Mouse (Mus musculus): ENCODE data around the gene Hacd2. TPM values are rescaled to one million over a fixed set of nuclear protein-coding genes. Genes with fewer than 3 reads are reported as not detected.

Hacd2 gene
- polyA plus RNA-seq, 1 experiment = 10.6 TPM

DNA sequence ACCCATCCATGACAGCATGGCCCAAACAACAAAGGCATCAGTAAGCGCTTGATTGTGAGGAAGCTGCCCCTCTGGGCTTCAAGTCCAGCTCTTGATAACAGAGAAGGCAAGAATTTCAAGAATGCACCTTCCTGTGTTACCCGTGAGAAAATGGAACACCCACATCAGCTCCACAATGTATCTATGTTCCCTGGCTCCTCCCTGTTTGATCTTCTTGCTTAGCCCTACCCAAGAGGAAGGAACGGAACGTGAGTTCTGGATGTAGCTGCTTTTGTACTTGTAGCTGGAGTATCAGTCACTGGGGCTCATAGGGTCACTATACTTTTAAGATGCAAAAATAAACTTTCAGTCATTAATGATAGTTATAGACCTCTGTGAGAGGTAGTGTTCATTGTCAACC lies 98.4 kb downstream of the Hacd2 start:
- TF ChIP-seq CTCF (IDR thresholded peaks at IDR 0.05; ENCODE audit: control insufficient read depth, insufficient read depth, low read length) (no peak), POLR2A (IDR thresholded peaks at IDR 0.05; ENCODE audit: borderline replicate concordance, control insufficient read depth, low read depth, low read length) (no peak)
- 76% methylated on average over 4 of the region's 4 CpGs for WGBS
- no peak overlapping the region for H3K4me3 ChIP-seq (replicated peaks; ENCODE audit: control insufficient read depth, low read depth, low read length)
- H3K4me1 ChIP-seq (ENCODE audit: control insufficient read depth, insufficient read depth, low read length) = no peaks in the 10 kb centered on the region
- H3K27ac ChIP-seq (ENCODE audit: control insufficient read depth, insufficient read depth, low read depth, low read length, poor library complexity) = no peak overlapping the region

DNA sequence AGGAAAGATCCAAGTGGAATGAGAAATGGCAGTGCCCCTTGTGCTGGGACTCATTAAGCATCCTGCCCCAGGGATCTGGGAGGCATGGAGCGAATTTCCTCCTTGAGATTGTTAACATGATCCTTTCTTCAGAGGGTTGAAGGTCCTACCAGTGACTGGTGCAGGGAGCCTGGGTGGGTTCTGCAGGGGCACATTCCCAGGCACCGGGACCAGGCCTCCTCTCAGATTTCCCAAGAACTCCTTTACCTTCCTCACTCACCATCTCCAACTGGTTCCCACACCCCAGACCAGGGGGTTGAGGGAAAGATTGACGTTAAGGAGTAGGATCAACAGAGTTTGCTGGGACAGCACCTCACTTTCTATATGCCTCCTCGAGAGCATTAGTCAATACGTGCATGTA lies 105.0 kb downstream of the Hacd2 start:
- no peak for TF ChIP-seq POLR2A (IDR thresholded peaks at IDR 0.05; ENCODE audit: borderline replicate concordance, control insufficient read depth, low read depth, low read length)
- TF ChIP-seq CTCF (IDR thresholded peaks at IDR 0.05; ENCODE audit: control insufficient read depth, insufficient read depth, low read length) = no peak

DNA sequence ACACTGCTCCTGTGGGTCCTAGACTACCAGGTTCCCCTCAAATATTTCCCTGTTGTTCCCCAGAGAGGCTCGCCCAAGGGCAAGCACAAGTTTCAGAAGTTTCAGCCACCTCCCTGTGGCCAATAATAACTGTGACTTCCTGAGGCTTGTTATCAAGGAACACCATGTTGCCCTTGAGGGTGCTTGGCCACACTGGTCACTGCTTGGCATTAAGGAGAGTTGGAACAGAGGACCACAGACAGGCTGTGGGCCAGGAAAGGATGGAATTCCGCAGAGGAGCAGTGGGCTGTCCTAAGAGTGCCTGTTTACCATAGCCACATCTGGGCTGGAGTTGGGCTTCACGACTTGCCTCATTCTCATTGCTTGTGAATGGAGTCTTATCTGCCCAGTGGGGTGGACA lies 107.9 kb downstream of the Hacd2 start:
- no peak overlapping the region for H3K4me3 ChIP-seq (replicated peaks; ENCODE audit: control insufficient read depth, low read depth, low read length)
- H3K27ac ChIP-seq (ENCODE audit: control insufficient read depth, insufficient read depth, low read depth, low read length, poor library complexity) = no peak overlapping the region
- H3K4me1 ChIP-seq (ENCODE audit: control insufficient read depth, insufficient read depth, low read length) = no peaks in the 10 kb centered on the region
- TF ChIP-seq CTCF (IDR thresholded peaks at IDR 0.05; ENCODE audit: control insufficient read depth, insufficient read depth, low read length) (no peak), POLR2A (IDR thresholded peaks at IDR 0.05; ENCODE audit: borderline replicate concordance, control insufficient read depth, low read depth, low read length) (no peak)
- 53% methylated on average over 3 of the region's 3 CpGs for WGBS

More for the DNA sequence above, 105.0 kb downstream of the Hacd2 start:
- H3K4me3 ChIP-seq (replicated peaks; ENCODE audit: control insufficient read depth, low read depth, low read length) = no peak overlapping the region
- no peak overlapping the region for H3K27ac ChIP-seq (ENCODE audit: control insufficient read depth, insufficient read depth, low read depth, low read length, poor library complexity)
- WGBS = 82% methylated on average over 5 of the region's 5 CpGs
- H3K4me1 ChIP-seq (ENCODE audit: control insufficient read depth, insufficient read depth, low read length) = no peaks in the 10 kb centered on the region

DNA sequence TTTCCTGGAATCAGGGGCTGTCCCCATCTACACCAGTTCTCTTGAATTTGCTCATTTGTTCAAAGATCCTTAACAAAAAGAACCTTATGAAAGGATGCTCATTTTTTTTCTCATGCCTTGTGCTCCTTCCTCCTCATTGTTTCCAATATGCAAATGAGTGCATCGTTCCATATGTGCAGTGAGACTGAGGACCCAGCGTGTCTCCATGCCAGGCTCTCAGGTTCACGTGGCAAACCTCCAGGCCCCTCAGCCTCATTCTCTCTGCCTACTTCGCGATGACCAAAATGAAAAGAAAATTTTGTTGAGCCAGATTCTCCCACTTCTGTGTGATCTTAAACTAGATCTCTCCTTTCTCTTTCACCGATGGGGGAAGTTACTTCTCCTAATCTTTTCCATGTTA lies 117.2 kb downstream of the Hacd2 start:
- H3K4me3 ChIP-seq (replicated peaks; ENCODE audit: control insufficient read depth, low read depth, low read length) = no peak overlapping the region
- no peak overlapping the region for H3K27ac ChIP-seq (ENCODE audit: control insufficient read depth, insufficient read depth, low read depth, low read length, poor library complexity)
- TF ChIP-seq CTCF (IDR thresholded peaks at IDR 0.05; ENCODE audit: control insufficient read depth, insufficient read depth, low read length) = no peak
- no peak for TF ChIP-seq POLR2A (IDR thresholded peaks at IDR 0.05; ENCODE audit: borderline replicate concordance, control insufficient read depth, low read depth, low read length)
- 80% methylated on average over 6 of the region's 6 CpGs for WGBS
- H3K4me1 ChIP-seq (ENCODE audit: control insufficient read depth, insufficient read depth, low read length) = no peaks in the 10 kb centered on the region

DNA sequence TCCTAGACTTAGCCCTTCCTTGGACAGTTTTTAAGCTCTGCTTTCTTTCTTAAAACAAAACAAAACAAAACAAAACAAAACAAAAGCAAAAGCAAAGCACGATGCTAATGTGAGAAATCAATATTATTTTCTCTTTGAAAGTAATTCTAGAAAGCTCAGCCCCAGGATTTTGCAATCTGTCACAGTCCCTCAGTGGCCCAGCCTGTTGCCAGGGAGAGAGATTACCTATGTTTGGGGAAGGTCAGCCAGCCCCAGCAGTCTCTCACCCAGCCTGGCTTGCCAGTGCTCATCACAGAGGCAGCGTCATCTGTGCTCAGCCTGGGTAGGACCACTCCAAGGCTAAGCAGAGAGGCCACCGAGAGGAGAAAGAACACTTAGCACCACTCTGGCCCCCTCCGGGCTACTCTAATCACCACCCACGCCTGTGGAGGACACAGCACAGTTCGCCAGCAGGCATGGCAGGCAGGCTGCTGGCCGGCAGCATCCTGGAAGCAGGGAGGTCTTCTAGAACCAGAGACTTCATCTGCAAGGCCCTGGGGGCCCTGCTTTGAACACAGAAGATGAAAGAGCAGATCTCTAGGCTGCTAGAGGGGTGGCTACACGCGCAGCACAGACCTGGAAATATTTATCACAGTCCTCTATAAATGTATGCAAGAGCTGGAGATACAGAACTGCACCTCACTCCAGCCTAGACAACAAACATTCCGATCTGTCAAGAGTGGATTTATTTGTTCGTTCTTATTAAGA lies 117.8 kb downstream of the Hacd2 start:
- TF ChIP-seq CTCF (IDR thresholded peaks at IDR 0.05; ENCODE audit: control insufficient read depth, insufficient read depth, low read length) = no peak
- no peak for TF ChIP-seq POLR2A (IDR thresholded peaks at IDR 0.05; ENCODE audit: borderline replicate concordance, control insufficient read depth, low read depth, low read length)
- no peaks in the 10 kb centered on the region for H3K4me1 ChIP-seq (ENCODE audit: control insufficient read depth, insufficient read depth, low read length)
- no peak overlapping the region for H3K27ac ChIP-seq (ENCODE audit: control insufficient read depth, insufficient read depth, low read depth, low read length, poor library complexity)
- no peak overlapping the region for H3K4me3 ChIP-seq (replicated peaks; ENCODE audit: control insufficient read depth, low read depth, low read length)
- WGBS = 59% methylated on average over 11 of the region's 11 CpGs

DNA sequence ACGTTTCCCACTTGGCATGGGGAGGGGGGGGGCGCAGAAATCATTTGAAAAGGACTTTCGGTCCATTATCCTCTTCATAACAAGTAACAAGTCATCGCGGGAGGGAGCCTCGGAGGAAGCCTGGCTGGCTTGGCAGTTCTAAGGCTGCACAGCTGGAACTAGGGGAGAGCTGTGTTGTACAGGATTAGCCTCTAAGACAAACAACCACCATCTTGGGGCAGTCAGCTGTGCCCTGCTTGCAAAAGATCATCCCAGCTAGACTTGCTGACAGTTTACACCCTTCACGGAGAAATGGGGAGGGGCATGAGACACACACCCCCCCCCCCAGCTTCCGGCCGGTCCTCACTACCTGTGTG lies 118.4 kb downstream of the Hacd2 start:
- 79% methylated on average over 9 of the region's 9 CpGs for WGBS
- Histone ChIP-seq H3K4me1 (ENCODE audit: control insufficient read depth, insufficient read depth, low read length) (no peaks in the 10 kb centered on the region), H3K27ac (ENCODE audit: control insufficient read depth, insufficient read depth, low read depth, low read length, poor library complexity) (no peak overlapping the region), H3K4me3 (replicated peaks; ENCODE audit: control insufficient read depth, low read depth, low read length) (no peak overlapping the region)
- no peak for TF ChIP-seq POLR2A (IDR thresholded peaks at IDR 0.05; ENCODE audit: borderline replicate concordance, control insufficient read depth, low read depth, low read length)
- TF ChIP-seq CTCF (IDR thresholded peaks at IDR 0.05; ENCODE audit: control insufficient read depth, insufficient read depth, low read length) = no peak

DNA sequence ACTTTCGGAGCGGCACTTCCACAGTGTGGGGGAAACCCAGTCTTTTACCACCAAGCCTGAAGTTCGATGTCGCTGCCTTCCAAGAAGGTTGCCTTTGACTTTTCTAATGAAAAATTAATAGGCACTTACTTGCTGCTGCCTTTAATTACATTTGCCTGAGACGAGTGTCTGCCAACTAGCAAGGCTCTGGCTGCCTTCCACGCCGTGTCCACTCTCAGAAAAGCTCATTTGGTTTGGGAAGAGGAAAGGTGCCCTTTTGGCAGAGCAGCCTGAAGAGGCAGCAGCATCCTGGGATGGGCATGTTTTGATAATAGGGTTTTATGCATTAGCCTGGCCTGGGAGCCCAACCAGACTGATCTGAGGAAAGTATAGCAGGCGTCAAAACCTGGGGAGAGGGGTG lies 119.6 kb downstream of the Hacd2 start:
- no peak overlapping the region for H3K4me3 ChIP-seq (replicated peaks; ENCODE audit: control insufficient read depth, low read depth, low read length)
- WGBS = 84% methylated on average over 8 of the region's 8 CpGs
- no peak overlapping the region for H3K27ac ChIP-seq (ENCODE audit: control insufficient read depth, insufficient read depth, low read depth, low read length, poor library complexity)
- no peaks in the 10 kb centered on the region for H3K4me1 ChIP-seq (ENCODE audit: control insufficient read depth, insufficient read depth, low read length)
- TF ChIP-seq CTCF (IDR thresholded peaks at IDR 0.05; ENCODE audit: control insufficient read depth, insufficient read depth, low read length) (no peak), POLR2A (IDR thresholded peaks at IDR 0.05; ENCODE audit: borderline replicate concordance, control insufficient read depth, low read depth, low read length) (no peak)

DNA sequence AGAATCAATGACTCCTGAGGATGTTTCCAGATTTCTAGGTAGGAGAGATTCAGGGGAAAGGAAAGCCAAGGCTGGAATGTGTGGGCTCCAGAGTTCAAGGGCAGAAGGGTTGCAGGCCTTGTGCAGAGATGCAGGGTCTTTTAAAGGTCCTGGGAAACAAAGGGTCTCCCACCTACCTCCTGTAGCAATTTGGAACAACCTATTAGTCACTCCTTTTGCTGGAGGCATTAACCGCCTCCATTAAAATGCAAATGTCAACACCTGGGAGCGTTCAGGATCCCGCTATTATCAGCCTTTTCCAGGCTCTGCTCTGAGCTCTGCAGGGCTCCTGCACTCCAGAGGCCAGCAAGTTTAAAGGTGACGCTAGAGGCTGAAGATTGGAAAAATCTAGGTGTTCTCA lies 123.9 kb downstream of the Hacd2 start:
- TF ChIP-seq CTCF (IDR thresholded peaks at IDR 0.05; ENCODE audit: control insufficient read depth, insufficient read depth, low read length) (no peak), POLR2A (IDR thresholded peaks at IDR 0.05; ENCODE audit: borderline replicate concordance, control insufficient read depth, low read depth, low read length) (no peak)
- H3K4me3 ChIP-seq (replicated peaks; ENCODE audit: control insufficient read depth, low read depth, low read length) = no peak overlapping the region
- WGBS = 49% methylated on average over 4 of the region's 4 CpGs
- no peak overlapping the region for H3K27ac ChIP-seq (ENCODE audit: control insufficient read depth, insufficient read depth, low read depth, low read length, poor library complexity)
- H3K4me1 ChIP-seq (ENCODE audit: control insufficient read depth, insufficient read depth, low read length) = no peaks in the 10 kb centered on the region
